Mouse (Mus musculus) kidney, postnatal 36 days (tissue): ENCODE measurements around the gene Ovol1.

ENCODE experiments used
- DNase-seq, 2 experiments: peaks; one replicate each; pipeline ENCODE4 v3.0.0; 2021 to 2022; ENCODE audit warnings: mixed read lengths in 2 of 2

The Ovol1 gene

GRCm38 (mm10) chr19:5518721-5519120, 41.7 kb downstream of the Ovol1 start:
- DNase-seq, result peak; percentile 11 to 35

GRCm38 (mm10) chr19:5516906-5517505, 43.4 kb downstream of the Ovol1 start:
- no peak for DNase-seq

GRCm38 (mm10) chr19:5515840-5516777, 44.3 kb downstream of the Ovol1 start:
- peak in 1 of 2 experiments; percentile 42 for DNase-seq

- no peak for DNase-seq
Observed at GRCm38 (mm10) chr19:5513005-5513349, 47.5 kb downstream of the Ovol1 start.

- no peak for DNase-seq
Observed at GRCm38 (mm10) chr19:5512091-5513004, 48.1 kb downstream of the Ovol1 start.

GRCm38 (mm10) chr19:5511074-5511632, 49.3 kb downstream of the Ovol1 start:
- DNase-seq, result no peak

- peak; percentile 98 to 100 for DNase-seq
Observed at GRCm38 (mm10) chr19:5510031-5511026, 50.1 kb downstream of the Ovol1 start, which contains the start of gene Snx32. Gene Snx32, minus strand, starts transcription at chr19:5510538.

GRCm38 (mm10) chr19:5503687-5504086, 56.8 kb downstream of the Ovol1 start, which contains the start of gene 1700020D05Rik:
Gene 1700020D05Rik, minus strand, starts transcription at chr19:5503787.
- DNase-seq, result no peak

GRCm38 (mm10) chr19:5500330-5500875, 60.0 kb downstream of the Ovol1 start:
- no peak for DNase-seq
